Mouse (Mus musculus): ENCODE results near the gene Cipc.

The Cipc gene

DNA sequence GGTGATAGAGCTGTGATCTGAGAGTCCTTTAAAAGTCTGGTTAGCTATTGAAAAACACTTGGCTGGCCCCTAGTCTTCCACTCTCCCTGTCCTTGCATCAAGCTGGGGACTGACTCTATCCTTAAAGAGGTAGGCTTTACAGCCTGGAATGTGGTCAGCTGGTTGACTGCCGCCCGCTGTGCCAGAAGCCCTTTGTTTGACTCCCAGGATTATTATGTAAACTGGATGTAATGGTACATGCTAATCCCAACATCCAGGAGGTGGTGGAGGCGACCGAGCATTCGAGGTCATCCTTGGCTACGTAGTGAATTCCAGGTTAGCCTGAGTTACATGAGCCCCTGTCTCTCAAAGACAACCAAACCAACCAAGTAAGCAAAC, 14.3 kb upstream of the Cipc start:
- peak; percentile 84 for DNase-seq

DNA sequence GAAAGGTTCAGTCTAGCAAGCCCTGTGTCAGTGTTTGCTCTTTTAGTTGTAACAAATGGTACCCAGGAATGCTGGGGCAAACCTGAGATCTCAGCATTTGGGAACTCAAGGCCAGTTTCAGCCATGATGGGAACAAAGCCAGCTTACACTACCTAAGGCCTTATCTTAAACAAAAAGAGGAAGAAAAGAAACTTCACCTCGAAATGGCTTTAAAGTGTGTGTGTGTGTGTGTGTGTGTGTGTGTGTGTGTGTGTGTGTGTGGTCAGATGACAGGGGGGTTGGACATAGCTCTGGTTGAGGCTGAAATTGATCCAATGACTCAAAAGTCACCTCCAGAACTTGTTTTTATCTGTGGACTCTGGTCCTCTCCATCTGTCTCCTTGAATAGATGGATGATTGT, 12.1 kb upstream of the Cipc start:
- no peak for DNase-seq

DNA sequence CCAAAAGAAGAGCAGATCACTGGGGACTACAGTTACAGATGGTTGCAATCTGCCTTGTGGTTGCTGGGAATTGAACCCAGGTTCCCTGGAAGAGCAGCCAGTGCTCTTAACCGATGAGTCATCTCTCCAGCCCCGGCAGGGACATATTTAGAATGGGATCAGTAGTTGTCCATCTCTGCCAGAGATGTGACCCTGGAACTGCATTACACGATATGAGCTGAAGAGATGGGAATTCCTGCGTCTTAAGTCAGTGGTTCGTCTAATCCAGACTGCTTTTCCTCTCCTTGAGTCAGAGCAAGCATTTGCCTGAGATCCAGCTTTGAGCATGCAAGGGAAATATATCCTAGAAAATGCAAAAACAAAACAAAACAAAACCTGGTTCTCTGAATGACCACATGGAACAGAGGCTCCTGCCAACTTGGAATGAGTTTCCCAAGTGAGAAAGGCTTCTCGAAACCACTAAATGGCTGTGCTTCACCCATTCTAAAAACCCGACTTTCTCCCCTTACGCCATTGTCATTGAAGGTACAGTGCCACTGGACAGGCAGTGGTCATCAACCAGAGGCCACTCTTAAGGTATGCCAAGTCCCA, 11.1 kb upstream of the Cipc start:
- DNase-seq = no peak

DNA sequence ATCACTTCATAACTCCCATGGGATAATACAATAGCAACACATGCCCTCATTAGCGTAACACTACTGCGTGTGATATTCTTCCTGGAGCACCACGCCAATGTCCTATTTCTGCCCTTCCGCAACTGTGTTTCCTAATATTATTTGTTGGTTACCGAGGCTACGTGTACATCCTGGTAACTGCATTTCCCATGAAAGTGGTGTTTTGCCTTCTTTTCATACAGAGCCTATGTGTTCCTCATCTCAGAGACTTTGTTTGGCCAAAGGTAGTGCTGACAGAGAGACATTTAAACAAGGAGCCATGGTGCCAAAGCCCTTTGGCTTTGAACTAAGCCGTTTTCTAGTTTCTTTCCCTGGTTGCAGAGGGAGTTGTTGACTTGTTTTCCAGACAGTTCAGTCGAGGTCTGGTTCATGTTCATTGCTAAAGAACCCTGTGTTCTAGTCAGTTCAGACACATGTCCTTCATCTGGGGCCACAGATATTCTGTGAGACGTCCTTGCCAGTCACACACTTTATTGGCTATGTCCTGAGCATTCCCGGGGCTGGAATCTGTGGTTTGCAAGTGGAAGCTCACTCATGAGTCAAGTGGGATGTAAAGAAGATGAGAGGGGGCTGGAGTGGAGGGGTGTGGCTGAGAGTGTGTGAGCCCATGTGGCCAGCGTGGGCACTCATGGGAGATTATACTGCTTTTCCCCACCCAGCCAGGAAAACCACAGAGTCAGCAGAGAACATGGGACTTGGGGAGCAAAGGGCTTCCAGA, 10.1 kb upstream of the Cipc start:
- DNase-seq = peak; percentile 43

DNA sequence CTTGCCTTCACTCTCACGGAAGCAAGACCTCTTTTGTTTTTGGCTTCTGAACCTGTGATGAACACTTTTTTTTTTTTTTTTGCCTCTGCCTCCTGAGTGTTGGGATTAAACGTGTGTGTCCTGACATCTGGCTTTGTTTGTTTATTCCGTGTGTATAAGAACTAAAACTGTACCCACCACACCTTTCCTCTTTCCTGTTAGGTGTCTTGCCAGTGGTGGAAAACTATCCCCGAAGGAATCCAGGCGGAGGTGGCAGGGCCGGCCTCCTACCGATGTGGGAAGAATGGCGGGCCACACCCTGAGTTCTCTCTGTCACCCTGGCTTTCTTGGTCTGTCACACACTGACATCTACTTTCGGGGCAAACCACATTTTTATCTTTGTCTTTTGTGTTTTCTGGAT, 8.3 kb upstream of the Cipc start:
- DNase-seq = no peak

DNA sequence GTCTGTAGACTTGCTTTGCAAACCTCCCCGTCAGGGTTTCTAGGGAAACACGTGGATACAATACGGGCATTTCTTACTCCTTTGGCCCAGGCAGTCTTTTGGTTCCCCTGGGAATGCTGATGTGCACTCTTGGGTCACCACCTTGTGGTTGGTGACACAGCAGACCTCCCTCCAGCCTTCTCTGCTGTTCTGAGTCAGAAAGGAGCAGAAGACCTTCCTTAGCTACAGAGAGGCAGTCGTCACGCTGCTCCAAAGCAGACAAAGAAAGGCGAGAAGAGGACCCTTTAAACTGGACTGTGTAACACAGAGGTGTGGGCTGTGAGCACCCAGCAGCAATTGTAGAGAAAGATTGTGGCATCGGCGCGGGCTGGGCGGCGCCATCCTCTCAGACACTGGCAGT, 5.7 kb upstream of the Cipc start:
- no peak for DNase-seq

DNA sequence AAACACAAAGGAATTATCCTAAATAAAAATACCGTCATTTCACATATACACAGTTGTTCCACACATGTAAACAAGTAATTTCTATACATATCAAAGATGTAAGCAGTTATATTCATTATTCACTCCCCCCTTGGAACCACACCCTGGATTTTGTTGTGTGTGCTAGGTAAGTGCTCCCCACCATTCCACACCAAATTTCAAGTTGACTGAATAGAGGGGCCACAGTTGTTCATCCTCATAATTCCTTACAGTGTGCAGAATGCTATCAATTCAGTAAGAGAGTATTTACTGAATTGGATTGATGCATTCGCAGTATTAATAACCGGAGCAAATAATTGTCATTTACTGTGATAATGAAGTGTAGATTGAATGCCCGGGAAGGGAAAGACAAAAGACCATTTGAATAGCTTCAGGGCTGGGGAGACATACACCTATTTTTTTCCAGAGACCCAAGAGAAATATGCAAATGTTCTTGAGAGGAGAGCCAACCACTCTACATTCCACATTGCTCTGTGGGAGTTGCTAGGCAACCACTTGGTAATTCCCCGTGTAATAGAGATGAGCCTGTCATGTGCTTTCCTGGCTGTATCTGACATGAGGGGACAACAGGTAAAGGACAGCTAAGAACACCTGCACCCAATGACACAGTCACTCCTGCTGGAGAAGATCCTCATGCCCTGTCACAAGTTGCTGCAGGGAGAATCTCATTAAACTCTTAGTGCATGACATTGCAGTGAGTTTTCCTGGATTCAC, 4.9 kb upstream of the Cipc start:
- DNase-seq = no peak

DNA sequence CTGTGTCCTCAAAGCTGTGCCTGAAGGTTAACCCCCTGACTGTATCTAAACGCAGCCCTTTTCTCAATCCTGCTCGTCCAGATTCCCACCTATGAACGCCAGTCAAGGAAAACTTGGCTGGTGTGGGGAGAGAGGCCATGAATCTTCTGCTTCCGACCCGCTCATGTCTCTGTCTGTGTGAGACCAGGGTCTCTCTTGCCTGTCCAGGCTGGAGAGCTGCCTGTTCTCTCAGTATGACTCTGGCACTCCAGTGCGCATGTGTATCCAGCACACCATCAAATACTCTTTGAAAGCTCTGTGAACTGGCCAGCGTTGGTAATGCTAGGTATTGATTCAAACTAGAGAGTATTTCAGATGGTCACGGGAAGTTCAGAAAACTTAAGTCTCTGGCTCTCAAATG, 3.4 kb upstream of the Cipc start:
- DNase-seq = no peak

DNA sequence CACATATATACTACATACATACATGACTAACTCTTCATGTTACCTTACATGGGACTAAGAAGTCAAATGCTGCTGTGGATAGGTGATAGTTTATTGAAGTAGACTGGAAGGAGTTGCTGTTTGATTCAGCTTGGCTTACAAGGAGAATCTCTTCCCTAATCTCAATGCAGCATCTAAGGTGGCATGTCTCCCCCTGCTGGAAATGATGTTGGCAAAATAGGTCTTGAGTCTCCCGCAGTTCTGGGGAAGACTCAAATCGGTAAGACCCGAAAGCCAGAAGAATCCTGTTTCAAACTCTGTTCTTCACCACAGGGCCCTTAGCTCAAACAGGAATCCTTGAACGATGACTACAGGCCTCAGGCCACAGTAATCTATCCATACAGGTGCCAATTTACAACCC, 1.7 kb upstream of the Cipc start:
- DNase-seq = peak; percentile 88

DNA sequence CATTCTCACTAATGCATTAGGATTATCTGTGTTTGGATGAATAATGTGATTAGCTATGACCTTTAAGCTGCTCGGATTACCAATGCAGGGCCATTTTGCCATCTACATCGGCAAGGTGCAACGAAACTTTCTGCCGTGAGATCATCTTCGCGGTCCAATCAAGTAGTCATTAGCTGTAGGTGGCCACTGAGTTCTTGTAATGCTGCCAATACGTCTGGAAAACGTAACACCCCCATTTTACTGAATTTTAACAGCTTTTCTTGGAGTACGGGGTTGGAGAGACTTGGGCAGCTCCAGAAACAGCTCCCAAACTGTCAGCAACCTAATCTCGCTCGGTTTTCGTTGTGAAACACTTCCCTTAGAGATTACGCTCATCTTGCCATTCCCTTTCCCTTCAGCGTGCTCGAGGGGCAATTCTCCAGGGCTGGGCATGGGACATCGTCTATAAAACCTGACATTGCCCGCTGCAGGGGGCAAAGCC, 502 bp upstream of the Cipc start:
- no peak for DNase-seq

DNA sequence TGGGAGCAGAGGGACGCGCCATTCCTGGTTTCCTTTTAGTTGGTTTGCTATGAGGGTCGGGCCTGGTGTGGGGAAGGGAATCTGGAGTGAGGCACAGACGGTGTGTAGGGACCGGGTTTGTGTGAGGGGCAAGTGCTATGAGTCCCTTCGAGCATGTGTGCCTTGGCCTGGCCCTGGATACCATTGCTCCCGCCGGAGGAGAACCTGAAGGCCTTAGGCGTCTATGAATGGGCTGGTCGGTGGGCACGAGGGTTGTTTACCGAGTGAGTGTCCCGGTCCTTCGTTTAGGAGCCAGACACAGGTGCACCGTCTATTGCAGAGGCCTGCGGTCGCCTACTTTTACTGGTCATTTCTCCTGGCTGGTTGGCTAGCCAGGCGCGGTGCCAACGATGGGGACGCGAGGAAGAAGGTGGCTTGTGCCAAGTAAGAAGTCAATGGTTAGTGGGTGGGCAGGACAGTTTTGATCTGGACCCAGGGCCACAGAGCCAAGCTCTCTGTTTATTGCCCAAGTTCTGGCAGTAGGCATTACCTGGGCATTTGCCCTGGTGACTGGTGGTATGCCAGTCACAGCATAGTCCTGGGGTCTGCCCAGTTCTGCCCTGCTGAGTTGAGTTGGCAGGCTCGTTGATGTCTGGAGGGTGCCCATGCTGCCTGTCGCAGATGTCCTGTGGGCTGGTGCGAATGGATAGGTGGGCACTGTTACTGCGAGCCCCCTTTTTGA, 998 bp downstream of the Cipc start:
- peak; percentile 59 for DNase-seq

DNA sequence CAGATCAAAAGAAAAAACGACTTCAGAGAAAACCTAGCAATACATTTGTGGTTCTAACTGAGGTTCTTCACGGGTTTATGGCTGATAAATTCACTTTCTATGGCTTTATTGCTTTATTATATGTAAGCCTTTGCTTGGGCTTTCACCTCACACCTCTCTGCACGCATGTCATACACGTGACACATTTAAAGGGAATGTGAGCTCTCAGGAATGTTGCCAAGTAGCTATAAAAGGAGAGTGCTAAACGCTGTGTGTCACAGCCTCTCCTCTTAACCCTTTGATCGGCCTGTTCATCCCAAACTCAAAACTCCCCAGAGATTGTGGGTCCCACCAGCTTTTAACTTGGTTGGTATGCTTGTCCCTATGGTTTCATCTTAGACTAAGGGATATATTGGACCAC, 1.8 kb downstream of the Cipc start:
- peak; percentile 51 for DNase-seq

DNA sequence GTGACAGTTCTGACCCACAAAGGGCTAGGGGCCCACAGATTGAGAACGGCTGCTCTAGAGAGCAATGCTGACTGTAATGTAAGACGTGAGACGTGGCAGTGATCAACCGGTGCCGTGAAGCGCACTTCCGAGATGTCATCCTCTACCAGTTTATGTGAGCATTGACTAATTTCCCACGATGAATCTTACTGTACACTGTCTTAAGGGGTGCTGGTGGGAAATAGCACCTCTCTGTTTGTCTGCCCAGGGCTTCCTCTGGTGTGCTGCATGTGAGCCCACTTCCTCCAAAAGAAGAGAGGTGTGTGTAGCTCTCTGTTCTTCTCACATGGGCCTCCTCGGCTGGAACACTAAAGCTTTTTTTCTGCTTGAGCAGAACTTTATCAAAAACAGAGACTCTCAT, 2.7 kb downstream of the Cipc start:
- DNase-seq = no peak

DNA sequence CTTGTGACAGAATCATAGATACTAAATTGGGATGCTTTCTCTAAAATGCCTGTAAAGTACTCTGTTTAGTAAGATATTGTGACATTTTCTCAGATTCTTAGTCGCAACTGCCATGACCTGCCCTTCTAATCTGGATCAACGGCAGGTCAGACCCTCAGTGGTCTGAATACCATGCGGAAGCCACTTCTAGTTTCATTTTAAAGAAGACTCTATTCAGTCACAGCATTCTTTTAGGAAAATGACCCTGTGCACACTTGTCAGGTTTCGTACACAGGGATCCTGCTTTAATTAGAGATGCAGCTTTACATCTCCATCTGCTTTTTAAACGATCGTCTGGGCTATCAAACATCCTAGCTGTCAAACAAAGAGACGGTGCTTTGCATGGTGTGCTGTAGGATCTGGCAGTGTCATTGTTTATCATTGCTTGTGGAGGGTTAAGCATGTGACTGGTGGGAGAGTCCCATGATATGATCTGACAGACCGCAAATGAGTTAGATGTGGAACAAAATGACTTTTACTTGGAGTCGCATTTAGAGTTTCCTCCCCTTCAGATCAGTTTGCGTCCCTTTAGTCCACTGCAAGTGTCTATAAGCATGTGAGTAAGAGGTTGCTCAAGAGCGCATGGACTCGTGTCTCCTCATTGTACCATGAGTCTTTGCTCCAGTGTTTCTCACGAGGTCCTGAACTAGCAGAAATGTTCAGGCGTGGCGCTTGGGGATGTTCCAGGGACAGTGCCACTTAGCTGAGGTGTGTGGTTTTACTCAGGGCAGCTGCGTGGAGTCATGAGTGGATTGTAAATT, 3.5 kb downstream of the Cipc start:
- no peak for DNase-seq

DNA sequence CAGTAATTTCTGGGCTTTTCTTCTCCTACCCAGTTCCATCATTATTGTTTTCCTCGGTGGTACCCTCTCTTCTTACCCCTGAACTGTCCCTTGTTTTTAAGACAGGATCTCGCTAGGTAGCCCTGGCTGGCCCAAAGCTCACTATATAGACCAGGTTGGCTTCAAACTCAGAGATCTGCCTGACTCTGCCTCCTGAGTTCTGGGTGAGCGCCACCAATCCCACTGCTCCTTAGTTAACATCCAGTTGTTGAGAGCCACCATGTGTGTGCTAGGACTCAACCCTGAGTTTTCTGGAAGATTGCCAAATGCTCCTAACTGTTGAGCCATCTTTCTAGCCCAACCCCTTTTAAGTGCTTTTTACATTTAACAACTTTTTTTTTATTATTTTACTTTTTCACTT, 4.1 kb downstream of the Cipc start:
- DNase-seq = no peak

DNA sequence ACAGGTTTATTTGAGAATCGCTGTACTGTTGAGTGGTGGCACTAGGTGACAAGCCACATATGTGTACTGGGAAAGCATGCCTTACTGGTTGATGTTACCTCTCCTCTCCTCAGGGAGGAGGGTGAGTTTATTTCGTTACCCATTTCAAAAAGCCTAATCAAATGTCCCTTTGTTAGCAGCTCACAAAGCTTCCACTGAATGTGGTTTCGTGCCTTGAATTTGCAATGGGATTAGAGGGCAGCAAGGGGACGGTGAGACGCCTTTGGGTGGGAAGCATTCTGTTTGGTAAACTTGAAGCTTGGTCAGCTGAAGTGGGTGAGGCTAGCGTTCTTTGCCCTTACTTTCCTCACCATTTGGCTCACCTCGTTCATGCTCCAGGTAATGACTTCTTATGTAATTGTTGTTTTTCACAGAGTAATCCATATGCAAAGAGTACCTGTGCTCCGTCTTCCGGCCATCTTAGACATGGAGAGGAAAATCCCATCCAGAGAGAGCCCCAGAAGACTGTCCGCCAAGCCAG, 5.5 kb downstream of the Cipc start:
- DNase-seq = no peak

DNA sequence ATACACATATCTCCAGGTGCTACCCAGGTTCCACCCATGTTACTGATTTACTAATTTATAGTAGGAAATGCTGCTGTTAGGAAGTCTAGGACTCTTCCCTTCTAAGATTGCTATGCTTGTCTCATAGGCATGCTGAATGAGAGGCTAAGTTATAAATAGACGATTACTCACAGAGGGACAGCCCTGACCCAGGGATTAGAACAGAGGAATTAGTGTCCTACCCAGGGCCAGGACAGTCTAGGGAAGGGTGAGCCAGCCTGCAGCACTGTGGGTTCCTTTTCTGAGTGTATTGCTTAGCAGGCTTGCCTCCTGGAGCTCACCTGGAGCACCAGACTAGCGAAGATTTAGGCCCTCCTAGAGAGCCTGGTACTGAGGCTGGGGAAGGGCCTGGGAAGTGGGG, 9.1 kb downstream of the Cipc start:
- DNase-seq = no peak

DNA sequence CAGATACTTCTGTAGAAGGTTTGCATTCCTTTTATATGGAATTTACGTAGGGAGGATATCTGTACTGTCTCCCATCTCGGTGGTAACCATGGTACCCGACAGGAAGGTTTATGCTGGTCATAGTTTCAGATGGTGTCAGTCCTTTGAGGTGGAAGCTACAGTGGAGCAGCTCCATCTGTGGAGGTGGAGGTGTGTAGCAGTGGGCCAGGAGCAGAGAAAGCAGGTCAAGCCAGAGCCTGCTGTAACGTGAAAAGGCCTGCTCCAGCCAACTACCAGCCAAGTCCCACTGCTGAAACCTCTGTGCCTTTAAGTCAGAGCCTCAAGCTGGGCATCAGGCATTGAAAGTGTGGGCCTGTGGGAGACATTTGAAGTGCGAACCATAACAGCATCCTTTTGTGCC, 11.7 kb downstream of the Cipc start:
- DNase-seq = no peak

DNA sequence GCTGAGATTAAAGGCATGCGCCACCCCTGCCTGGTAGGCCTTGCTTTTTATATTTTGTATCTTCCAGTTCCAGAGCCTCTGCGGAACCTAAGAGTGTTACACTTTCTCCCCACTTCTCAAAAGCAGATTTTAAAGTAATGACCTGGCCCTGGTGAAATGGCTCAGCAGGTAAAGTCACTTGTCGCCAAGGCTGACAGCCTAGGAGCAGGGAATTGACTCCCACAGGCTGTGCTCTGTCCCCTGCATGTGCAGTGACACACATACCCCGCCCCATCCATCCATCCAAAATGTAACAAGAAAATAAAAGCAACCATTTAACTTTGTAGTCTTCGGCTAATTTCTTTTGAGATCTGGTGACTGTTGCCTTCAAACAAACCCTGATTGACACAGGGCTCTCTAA, 12.8 kb downstream of the Cipc start:
- DNase-seq = no peak

DNA sequence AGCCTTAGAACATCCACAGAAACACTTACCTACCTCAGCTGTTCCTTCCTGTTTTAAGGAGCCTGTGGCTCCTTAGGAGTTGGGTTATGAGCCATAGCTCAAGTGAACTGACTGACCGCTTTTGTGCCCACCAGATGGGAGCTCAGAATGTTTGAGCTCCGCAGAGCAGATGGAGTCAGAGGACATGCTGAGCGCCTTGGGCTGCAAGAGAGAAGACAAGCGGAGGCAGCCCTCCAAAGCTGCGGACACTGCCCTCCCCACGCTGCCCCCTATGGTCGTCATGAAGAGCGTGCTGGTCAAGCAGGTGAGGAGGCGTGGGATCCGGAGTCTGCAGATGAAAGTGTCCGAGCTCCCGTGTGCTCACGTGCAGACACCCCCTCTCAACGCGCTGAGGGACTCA, 13.3 kb downstream of the Cipc start:
- no peak for DNase-seq

DNA sequence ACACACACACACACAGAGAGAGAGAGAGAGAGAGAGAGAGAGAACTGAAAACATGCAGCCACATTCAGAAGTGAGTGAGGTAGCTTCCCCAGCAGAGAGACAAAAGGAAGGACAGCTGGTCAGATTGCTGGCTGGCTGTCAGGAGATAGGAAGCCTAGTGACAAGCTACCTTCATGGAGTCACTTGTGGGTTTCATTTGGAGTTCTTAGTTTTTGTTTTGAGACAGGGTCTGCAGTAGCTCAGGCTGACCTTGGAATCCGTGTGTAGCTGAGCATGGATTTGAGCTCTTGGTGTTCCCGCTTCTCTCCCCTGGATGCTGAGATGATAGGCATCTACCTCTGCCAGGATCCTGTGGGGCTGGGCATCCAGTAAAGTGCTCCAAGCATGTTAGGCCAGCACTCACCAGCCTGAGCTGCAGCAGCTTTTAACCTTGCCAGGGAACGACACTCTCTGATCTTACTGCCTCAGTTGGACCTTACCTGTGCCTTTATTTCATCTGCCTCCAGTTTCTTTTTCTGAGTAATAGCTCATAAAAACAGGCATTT, 14.0 kb downstream of the Cipc start:
- no peak for DNase-seq
